Mouse (Mus musculus) embryonic facial prominence, embryonic 13.5 days (tissue): ENCODE measurements around the gene Asic2. TPM values are rescaled to one million over a fixed set of nuclear protein-coding genes. Genes with fewer than 3 reads are reported as not detected.
"Not testable (repeated sequence)": the region's sequence is repeated elsewhere in the genome, so short reads cannot be mapped to it uniquely, and the experiment has no call there.

Experiments used
- ATAC-seq: fragments of 200-750 bp; cut with Nextera tagmentation; 2 replicates; pipeline ENCODE4 v1.8.0; 2017; ENCODE audit warnings: low read depth; ENCODE audit not compliant: insufficient number of reproducible peaks, insufficient read depth, low FRiP score, low TSS enrichment
- H3K27ac ChIP-seq: fragments of 300-500 bp; sonication (generic); 2 replicates; pipeline ENCODE4 v1.5.1; 2015; ENCODE audit warnings: moderate library complexity, mild to moderate bottlenecking, inconsistent platforms
- H3K27me3 ChIP-seq: fragments of 300-500 bp; sonication (generic); 2 replicates; pipeline ENCODE4 v1.6.1; 2015; ENCODE audit warnings: mild to moderate bottlenecking, inconsistent platforms
- H3K36me3 ChIP-seq: fragments of 300-500 bp; sonication (generic); 2 replicates; pipeline ENCODE4 v1.6.1; 2015; ENCODE audit warnings: mild to moderate bottlenecking, inconsistent platforms
- H3K4me1 ChIP-seq: fragments of 300-500 bp; sonication (generic); 2 replicates; pipeline ENCODE4 v1.6.1; 2015; ENCODE audit warnings: inconsistent platforms
- H3K4me2 ChIP-seq: fragments of 300-500 bp; sonication (generic); 2 replicates; pipeline ENCODE4 v1.6.1; 2015; ENCODE audit warnings: moderate library complexity, mild to moderate bottlenecking, inconsistent platforms
- H3K4me3 ChIP-seq: fragments of 300-500 bp; sonication (generic); 2 replicates; pipeline ENCODE4 v1.5.1; 2015; ENCODE audit warnings: mild to moderate bottlenecking, inconsistent platforms
- H3K9ac ChIP-seq: fragments of 300-500 bp; sonication (generic); 2 replicates; pipeline ENCODE4 v1.6.1; 2015; ENCODE audit warnings: mild to moderate bottlenecking, inconsistent platforms
- H3K9me3 ChIP-seq: fragments of 300-500 bp; sonication (generic); 2 replicates; pipeline ENCODE4 v1.6.1; 2016; ENCODE audit warnings: inconsistent platforms
- WGBS: fragments of 180-500 bp; shearing (Covaris S2); methylation state at CpG from one replicate; pipeline ENCODE4 v1.1.7; 2015; ENCODE audit warnings: mixed read lengths; 5-methylcytosine and 5-hydroxymethylcytosine counted together
- polyA plus RNA-seq: library from polyadenylated mRNA; unstranded; fragments of >200 nt; fragmentation: Nextera tagmentation; extraction: Ambion mirVana; gene quantifications from 2 replicates; pipeline ENCODE4 v1.2.1, GENCODE M21; 2015

The Asic2 gene
- polyA plus RNA-seq, 1 experiment from 2014 or later, result 0.60 TPM

GRCm38 (mm10) chr11:81271422-81271821, 696.8 kb downstream of the Asic2 start:
- Histone ChIP-seq H3K4me3 (no peak overlapping the region), H3K27me3 (no peaks in the 10 kb centered on the region), H3K9me3 (0 out of 2 replicates have a peak, but pooled peaks cover 6% of the 10 kb centered on the region), H3K4me1 (peaks cover 7% of the 10 kb centered on the region; the same call in 1 of the 2 replicates), H3K36me3 (no peaks in the 10 kb centered on the region), H3K9ac (no peak overlapping the region), H3K27ac (no peak overlapping the region), H3K4me2 (no peak overlapping the region)
- 75% methylated on average over 1 of the region's 1 CpGs for WGBS
- no peak for ATAC-seq

- no peak for ATAC-seq
- Histone ChIP-seq H3K4me3 (no peak overlapping the region), H3K9me3 (0 out of 2 replicates have a peak, but pooled peaks cover 6% of the 10 kb centered on the region), H3K27me3 (no peaks in the 10 kb centered on the region), H3K36me3 (no peaks in the 10 kb centered on the region), H3K9ac (no peak overlapping the region; the same call in 1 of the 2 replicates), H3K4me2 (no peak overlapping the region), H3K27ac (no peak overlapping the region), H3K4me1 (peaks cover 7% of the 10 kb centered on the region; the same call in 1 of the 2 replicates)
- 45% methylated on average over 7 of the region's 7 CpGs for WGBS
Measured at GRCm38 (mm10) chr11:81270518-81270917, 697.7 kb downstream of the Asic2 start.

DNA sequence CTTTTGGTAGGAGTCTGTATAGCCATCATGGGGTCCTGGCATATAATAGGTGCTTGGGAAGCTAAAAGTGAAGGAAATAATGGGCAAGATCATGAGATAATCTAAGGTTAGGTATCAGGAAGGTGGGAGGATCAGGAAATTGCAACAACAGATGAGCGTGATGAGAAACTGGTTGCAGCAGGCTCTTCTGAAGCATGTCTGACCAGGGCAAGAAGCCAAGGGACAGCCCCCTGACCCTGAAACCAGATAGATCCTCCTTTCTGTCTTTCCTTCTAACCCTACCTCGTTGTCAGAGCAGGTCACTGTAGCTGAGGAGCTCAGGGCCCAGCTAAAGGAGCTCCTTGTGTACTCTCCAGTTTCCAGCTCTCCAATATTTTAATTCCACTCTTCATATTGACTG, 704.5 kb downstream of the Asic2 start:
- Histone ChIP-seq H3K4me3 (no peak overlapping the region), H3K4me1 (no peaks in the 10 kb centered on the region), H3K27me3 (no peaks in the 10 kb centered on the region), H3K9ac (no peak overlapping the region), H3K9me3 (peaks cover 10% of the 10 kb centered on the region; the same call in 1 of the 2 replicates), H3K27ac (no peak overlapping the region), H3K4me2 (no peak overlapping the region), H3K36me3 (no peaks in the 10 kb centered on the region)
- 73% methylated on average over 2 of the region's 2 CpGs for WGBS
- no peak for ATAC-seq

DNA sequence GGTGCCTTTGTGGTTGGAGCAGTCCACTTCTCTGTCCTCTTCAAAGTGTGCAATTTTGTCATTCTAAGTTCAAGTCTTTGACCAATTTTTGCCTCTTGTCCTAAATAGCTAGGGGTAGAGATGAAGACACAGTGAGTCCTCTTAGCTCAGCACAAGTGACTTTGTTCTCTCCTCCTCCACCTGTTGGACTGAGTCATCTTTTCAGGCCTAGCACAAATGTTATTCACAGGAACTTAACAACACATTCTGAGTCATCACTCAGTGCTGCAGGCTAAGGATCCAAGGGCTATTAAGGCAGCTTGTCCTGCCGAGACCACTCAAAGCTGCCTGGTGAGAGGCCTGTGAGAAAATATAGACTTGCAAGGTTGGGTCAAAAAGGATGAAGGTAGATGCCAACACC, 705.1 kb downstream of the Asic2 start:
- H3K27me3 ChIP-seq, result no peaks in the 10 kb centered on the region
- WGBS, result 74% methylated on average over 1 of the region's 1 CpGs
- H3K4me3 ChIP-seq, result no peak overlapping the region
- H3K4me1 ChIP-seq, result no peaks in the 10 kb centered on the region
- peaks cover 10% of the 10 kb centered on the region; the same call in 1 of the 2 replicates for H3K9me3 ChIP-seq
- H3K27ac ChIP-seq, result no peak overlapping the region
- H3K4me2 ChIP-seq, result no peak overlapping the region
- H3K9ac ChIP-seq, result no peak overlapping the region
- no peaks in the 10 kb centered on the region for H3K36me3 ChIP-seq
- no peak for ATAC-seq

- Histone ChIP-seq H3K36me3 (no peaks in the 10 kb centered on the region), H3K27ac (no peak overlapping the region), H3K4me2 (no peak overlapping the region), H3K9ac (no peak overlapping the region), H3K4me3 (no peak overlapping the region), H3K27me3 (no peaks in the 10 kb centered on the region), H3K4me1 (no peaks in the 10 kb centered on the region), H3K9me3 (peaks cover 4% of the 10 kb centered on the region; the same call in 1 of the 2 replicates)
- WGBS, result 79% methylated on average over 3 of the region's 3 CpGs
- ATAC-seq, result no peak
Measured at GRCm38 (mm10) chr11:81261259-81261658, 707.0 kb downstream of the Asic2 start.

DNA sequence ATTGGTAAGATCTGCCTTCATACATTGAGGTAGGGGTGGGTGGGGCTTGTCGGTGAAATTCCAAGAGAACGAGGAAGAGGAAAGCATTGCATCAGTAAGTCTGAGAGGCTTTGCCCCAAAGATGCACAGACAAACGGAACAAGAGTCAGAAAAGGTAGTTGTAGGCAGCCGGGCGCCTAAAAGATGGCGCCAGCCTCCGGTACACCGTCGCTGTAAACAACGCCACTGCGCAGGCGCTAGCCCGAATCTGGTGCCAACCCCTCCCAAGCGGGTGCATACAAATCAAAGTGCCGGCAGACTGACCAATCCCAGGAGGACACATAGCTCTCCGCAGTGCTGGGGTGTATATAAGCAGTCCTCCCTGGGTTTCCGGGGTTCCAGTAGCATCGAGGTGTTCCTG, 727.1 kb downstream of the Asic2 start:
- ATAC-seq, H3K27me3 ChIP-seq, H3K9ac ChIP-seq, H3K27ac ChIP-seq, H3K9me3 ChIP-seq, H3K4me3 ChIP-seq, H3K36me3 ChIP-seq, H3K4me1 ChIP-seq, H3K4me2 ChIP-seq: not testable (repeated sequence)
- 95% methylated on average over 18 of the region's 18 CpGs for WGBS

DNA sequence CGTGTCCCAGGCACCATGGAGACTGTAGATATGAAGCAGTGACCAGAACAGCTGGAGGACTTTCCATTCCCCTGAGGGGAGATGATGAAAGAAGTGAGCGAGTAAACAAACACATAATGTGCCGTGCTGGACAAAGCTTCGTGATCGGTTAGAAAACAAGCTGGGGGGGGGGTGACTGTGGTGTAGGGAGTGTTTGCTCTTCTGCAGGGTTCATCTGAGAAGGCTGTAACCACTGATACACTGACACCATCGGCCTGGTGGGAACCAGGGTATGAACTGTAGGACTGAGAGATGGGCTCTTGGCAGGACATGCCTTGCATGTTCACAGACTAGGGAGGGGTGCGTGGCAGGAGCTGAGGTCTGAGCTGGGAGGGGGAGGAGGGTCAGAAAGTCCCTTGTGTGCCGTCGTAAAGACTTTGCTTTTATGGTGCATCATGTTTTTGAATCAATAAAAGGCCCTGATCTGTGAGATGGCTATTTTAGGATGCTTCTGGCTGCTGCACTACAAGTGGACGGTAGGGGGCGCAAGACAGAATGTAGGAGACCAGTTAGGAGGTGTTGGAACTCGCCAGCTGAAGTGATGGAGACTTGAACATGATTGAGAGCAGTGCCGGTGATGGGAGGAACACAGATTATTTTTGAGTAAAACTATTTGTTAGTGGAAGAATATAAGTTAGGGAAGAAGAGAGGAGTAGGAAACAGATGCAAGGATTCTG, 728.1 kb downstream of the Asic2 start:
- H3K4me2 ChIP-seq, result no peak overlapping the region
- peaks cover 7% of the 10 kb centered on the region for H3K4me1 ChIP-seq
- no peaks in the 10 kb centered on the region for H3K36me3 ChIP-seq
- H3K9ac ChIP-seq, result no peak overlapping the region
- no peaks in the 10 kb centered on the region for H3K27me3 ChIP-seq
- no peak overlapping the region for H3K27ac ChIP-seq
- 64% methylated on average over 13 of the region's 13 CpGs for WGBS
- no peak for ATAC-seq
- no peak overlapping the region for H3K4me3 ChIP-seq
- no peaks in the 10 kb centered on the region for H3K9me3 ChIP-seq

GRCm38 (mm10) chr11:81239091-81239490, 729.2 kb downstream of the Asic2 start:
- Histone ChIP-seq H3K36me3 (no peaks in the 10 kb centered on the region), H3K9me3 (no peaks in the 10 kb centered on the region), H3K27me3 (no peaks in the 10 kb centered on the region), H3K4me3 (no peak overlapping the region), H3K27ac (0 out of 2 replicates have a peak overlapping the region, but pooled peaks have one; percentile 22), H3K4me1 (peaks cover 7% of the 10 kb centered on the region), H3K4me2 (no peak overlapping the region), H3K9ac (no peak overlapping the region)
- no peak for ATAC-seq
- WGBS, result 21% methylated on average over 2 of the region's 2 CpGs

GRCm38 (mm10) chr11:81236070-81236469, 732.2 kb downstream of the Asic2 start:
- H3K4me3 ChIP-seq, result no peak overlapping the region
- 85% methylated on average over 2 of the region's 2 CpGs for WGBS
- no peak overlapping the region for H3K9ac ChIP-seq
- H3K27ac ChIP-seq, result no peak overlapping the region
- H3K36me3 ChIP-seq, result no peaks in the 10 kb centered on the region
- no peaks in the 10 kb centered on the region for H3K9me3 ChIP-seq
- no peak overlapping the region for H3K4me2 ChIP-seq
- ATAC-seq, result no peak
- H3K27me3 ChIP-seq, result no peaks in the 10 kb centered on the region
- H3K4me1 ChIP-seq, result peaks cover 7% of the 10 kb centered on the region

GRCm38 (mm10) chr11:81223361-81223760, 744.9 kb downstream of the Asic2 start:
- no peaks in the 10 kb centered on the region for H3K9me3 ChIP-seq
- no peak for ATAC-seq

GRCm38 (mm10) chr11:81220786-81221185, 747.5 kb downstream of the Asic2 start:
- no peaks in the 10 kb centered on the region for H3K27me3 ChIP-seq
- no peak overlapping the region for H3K4me3 ChIP-seq
- 85% methylated on average over 4 of the region's 4 CpGs for WGBS
- no peak overlapping the region for H3K4me2 ChIP-seq
- no peak for ATAC-seq
- H3K4me1 ChIP-seq, result no peaks in the 10 kb centered on the region
- H3K36me3 ChIP-seq, result no peaks in the 10 kb centered on the region
- H3K27ac ChIP-seq, result no peak overlapping the region
- no peak overlapping the region for H3K9ac ChIP-seq
- no peaks in the 10 kb centered on the region for H3K9me3 ChIP-seq

More at GRCm38 (mm10) chr11:81223361-81223760, 744.9 kb downstream of the Asic2 start:
- Histone ChIP-seq H3K9ac (no peak overlapping the region), H3K36me3 (no peaks in the 10 kb centered on the region), H3K4me2 (no peak overlapping the region), H3K4me3 (no peak overlapping the region), H3K27ac (no peak overlapping the region), H3K27me3 (no peaks in the 10 kb centered on the region), H3K4me1 (no peaks in the 10 kb centered on the region)
- 85% methylated on average over 9 of the region's 9 CpGs for WGBS

- Histone ChIP-seq H3K4me2 (no peak overlapping the region), H3K36me3 (no peaks in the 10 kb centered on the region), H3K27ac (no peak overlapping the region), H3K4me1 (no peaks in the 10 kb centered on the region), H3K9me3 (no peaks in the 10 kb centered on the region), H3K27me3 (no peaks in the 10 kb centered on the region), H3K9ac (no peak overlapping the region), H3K4me3 (no peak overlapping the region)
- 49% methylated on average over 4 of the region's 4 CpGs for WGBS
- no peak for ATAC-seq
Measured at GRCm38 (mm10) chr11:81205471-81205870, 762.8 kb downstream of the Asic2 start.
